Mouse (Mus musculus): ENCODE data around the gene Olfr1505. TPM values are rescaled to one million over a fixed set of nuclear protein-coding genes. Genes with fewer than 3 reads are reported as not detected.

Gene Olfr1505
- not detected for total RNA-seq (2021)

DNA sequence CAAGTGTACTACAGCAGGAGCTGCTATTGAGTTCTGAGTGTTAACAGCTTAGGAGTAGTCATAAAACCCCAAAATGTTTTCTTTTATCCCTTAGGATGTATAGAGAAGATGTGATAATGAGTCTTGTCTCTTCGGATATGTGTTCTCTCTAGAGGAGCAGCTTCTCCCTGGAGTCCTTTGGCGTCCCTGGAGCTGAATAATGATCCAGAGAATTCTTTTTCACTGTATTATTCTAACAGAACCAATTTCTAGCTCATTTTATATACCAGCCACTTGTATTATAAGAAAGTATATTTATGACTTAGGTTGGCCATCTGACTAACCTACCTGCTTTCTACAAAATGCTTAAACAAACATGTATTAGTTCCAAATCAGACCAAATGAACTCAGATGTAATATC, at the start of gene Olfr1505:
Gene Olfr1505, plus strand, starts transcription at position 301 of the 400 bp plus-strand sequence.
- intact Hi-C loops (cut with DNase I): no loop called here
- DNase-seq: no peak

GRCm38 (mm10) chr19:13897828-13898227, 15.5 kb upstream of the Olfr1505 start, which contains the start of gene Olfr1504:
TSS of gene Olfr1504 (minus strand) at chr19:13897928.
- DNase-seq: no peak
- intact Hi-C loops (cut with DNase I): no loop called here

Other genes with a start within 250 kb of the Olfr1505 start
- not detected for gene Olfr1491, start 216.3 kb upstream of the Olfr1505 start, total RNA-seq (2021)
- not detected for gene Olfr1493-ps1, start 190.3 kb upstream of the Olfr1505 start, total RNA-seq (2021)
- gene Olfr1494, start 173.8 kb upstream of the Olfr1505 start, total RNA-seq (2021): not detected
- not detected for gene Olfr1495, start 148.9 kb upstream of the Olfr1505 start, total RNA-seq (2021)
- not detected for gene Olfr1496, start 135.7 kb upstream of the Olfr1505 start, total RNA-seq (2021)
- not detected for gene Olfr1497, start 115.3 kb upstream of the Olfr1505 start, total RNA-seq (2021)
- gene Olfr1499, start 94.1 kb upstream of the Olfr1505 start, total RNA-seq (2021): not detected
- gene Olfr1500, start 83.0 kb upstream of the Olfr1505 start, total RNA-seq (2021): not detected
- gene Olfr1501, start 62.8 kb upstream of the Olfr1505 start, total RNA-seq (2021): not detected
- not detected for gene Olfr1502, start 51.7 kb upstream of the Olfr1505 start, total RNA-seq (2021)
- gene Olfr1504, start 15.6 kb upstream of the Olfr1505 start, total RNA-seq (2021): not detected

Measured in heart, postnatal 10 days (tissue).